Mouse (Mus musculus): ENCODE measurements at regions not wholly inside any gene's neighbourhood (a gene's known extent, or its start where the extent isn't known, plus 50 kb on each side); places are given as distances from the start of the nearest gene placed in this dataset.

- no peak overlapping the region for H3K9ac ChIP-seq (ENCODE audit: low read depth, low read length)
- no peaks in the 10 kb centered on the region for H3K4me1 ChIP-seq (ENCODE audit: control insufficient read depth, insufficient read depth, low read length)
- H3K27ac ChIP-seq (replicated peaks; ENCODE audit: insufficient read depth, low read depth, low read length), result no peak overlapping the region
- 95% methylated on average over 4 of the region's 4 CpGs for WGBS
- DNase-seq (ENCODE audit: extremely low read depth, low read depth, low spot score), result no peak
- no peaks in the 10 kb centered on the region for H3K79me2 ChIP-seq (ENCODE audit: control insufficient read depth, insufficient read depth, low read length)
- H3K4me3 ChIP-seq (ENCODE audit: insufficient read depth, low read depth, low read length), result no peak overlapping the region
- H3K36me3 ChIP-seq (ENCODE audit: control insufficient read depth, insufficient read depth, low read length), result no peaks in the 10 kb centered on the region
- no peaks in the 10 kb centered on the region for H3K27me3 ChIP-seq (ENCODE audit: control insufficient read depth, insufficient read depth, low read length)
- no peak for TF ChIP-seq CTCF (IDR thresholded peaks at IDR 0.05; ENCODE audit: low read depth, low read length)
- TF ChIP-seq POLR2A (IDR thresholded peaks at IDR 0.05; ENCODE audit: extremely low read depth, insufficient read depth, low read length), result no peak
These were observed 81.2 kb downstream of the Asb13 start for GRCm38 (mm10) chr13:3715019-3715418.

DNA sequence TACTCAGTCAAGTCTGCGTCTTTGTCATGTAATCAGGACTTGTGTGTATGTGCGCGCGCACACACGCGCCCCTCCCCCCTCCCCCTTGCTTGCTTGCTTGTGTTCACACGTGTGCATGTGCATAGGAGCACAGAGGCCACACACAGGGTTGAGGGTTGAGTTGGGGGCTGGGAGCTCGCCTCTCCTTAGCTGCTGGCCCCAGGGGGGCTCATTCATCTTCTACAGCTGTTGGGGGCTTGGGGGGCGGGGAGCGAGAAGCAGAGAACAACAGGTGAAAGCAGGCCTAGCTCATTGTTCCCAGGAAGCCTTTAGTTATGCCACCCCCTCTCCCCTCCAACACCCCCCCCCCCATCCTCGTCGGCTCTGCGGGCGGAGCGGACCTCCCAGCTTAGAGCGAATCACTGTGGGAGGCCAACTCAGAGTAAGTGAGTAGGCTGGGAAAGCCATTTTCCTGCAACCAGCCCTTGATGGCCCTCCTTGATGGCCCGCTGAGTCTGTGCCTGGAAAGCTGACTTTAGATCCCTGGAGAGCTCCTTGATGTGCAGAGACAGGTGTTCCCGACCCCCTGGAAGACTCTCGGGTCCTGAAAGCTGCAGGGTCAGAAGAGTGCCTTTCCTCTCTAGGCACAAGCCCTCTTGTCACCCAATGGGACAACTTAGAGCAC is 78.8 kb downstream of the Asb13 start:
- H3K79me2 ChIP-seq (ENCODE audit: control insufficient read depth, insufficient read depth, low read length), result no peaks in the 10 kb centered on the region
- no peak for TF ChIP-seq POLR2A (IDR thresholded peaks at IDR 0.05; ENCODE audit: extremely low read depth, insufficient read depth, low read length)
- TF ChIP-seq CTCF (IDR thresholded peaks at IDR 0.05; ENCODE audit: low read depth, low read length), result no peak
- no peak overlapping the region for H3K9ac ChIP-seq (ENCODE audit: low read depth, low read length)
- no peaks in the 10 kb centered on the region for H3K36me3 ChIP-seq (ENCODE audit: control insufficient read depth, insufficient read depth, low read length)
- H3K27me3 ChIP-seq (ENCODE audit: control insufficient read depth, insufficient read depth, low read length), result no peaks in the 10 kb centered on the region
- H3K4me1 ChIP-seq (ENCODE audit: control insufficient read depth, insufficient read depth, low read length), result no peaks in the 10 kb centered on the region
- H3K27ac ChIP-seq (replicated peaks; ENCODE audit: insufficient read depth, low read depth, low read length), result no peak overlapping the region
- no peak overlapping the region for H3K4me3 ChIP-seq (ENCODE audit: insufficient read depth, low read depth, low read length)
- DNase-seq (ENCODE audit: extremely low read depth, low read depth, low spot score), result no peak
- WGBS, result 57% methylated on average over 19 of the region's 19 CpGs

GRCm38 (mm10) chr13:3712088-3712487 is 78.3 kb downstream of the Asb13 start:
- H3K36me3 ChIP-seq (ENCODE audit: control insufficient read depth, insufficient read depth, low read length), result no peaks in the 10 kb centered on the region
- no peak for DNase-seq (ENCODE audit: extremely low read depth, low read depth, low spot score)
- 36% methylated on average over 3 of the region's 3 CpGs for WGBS
- no peak overlapping the region for H3K27ac ChIP-seq (replicated peaks; ENCODE audit: insufficient read depth, low read depth, low read length)
- no peak overlapping the region for H3K9ac ChIP-seq (ENCODE audit: low read depth, low read length)
- no peak overlapping the region for H3K4me3 ChIP-seq (ENCODE audit: insufficient read depth, low read depth, low read length)
- no peaks in the 10 kb centered on the region for H3K27me3 ChIP-seq (ENCODE audit: control insufficient read depth, insufficient read depth, low read length)
- no peak for TF ChIP-seq CTCF (IDR thresholded peaks at IDR 0.05; ENCODE audit: low read depth, low read length)
- no peak for TF ChIP-seq POLR2A (IDR thresholded peaks at IDR 0.05; ENCODE audit: extremely low read depth, insufficient read depth, low read length)
- H3K4me1 ChIP-seq (ENCODE audit: control insufficient read depth, insufficient read depth, low read length), result no peaks in the 10 kb centered on the region
- H3K79me2 ChIP-seq (ENCODE audit: control insufficient read depth, insufficient read depth, low read length), result no peaks in the 10 kb centered on the region

GRCm38 (mm10) chr13:3709982-3710618 is 76.3 kb downstream of the Asb13 start:
- H3K4me1 ChIP-seq (ENCODE audit: control insufficient read depth, insufficient read depth, low read length), result no peaks in the 10 kb centered on the region
- DNase-seq (ENCODE audit: extremely low read depth, low read depth, low spot score), result peak; percentile 6
- H3K79me2 ChIP-seq (ENCODE audit: control insufficient read depth, insufficient read depth, low read length), result no peaks in the 10 kb centered on the region
- no peak overlapping the region for H3K27ac ChIP-seq (replicated peaks; ENCODE audit: insufficient read depth, low read depth, low read length)
- no peaks in the 10 kb centered on the region for H3K36me3 ChIP-seq (ENCODE audit: control insufficient read depth, insufficient read depth, low read length)
- H3K9ac ChIP-seq (ENCODE audit: low read depth, low read length), result no peak overlapping the region
- WGBS, result 69% methylated on average over 7 of the region's 7 CpGs
- TF ChIP-seq POLR2A (IDR thresholded peaks at IDR 0.05; ENCODE audit: extremely low read depth, insufficient read depth, low read length) (no peak), CTCF (IDR thresholded peaks at IDR 0.05; ENCODE audit: low read depth, low read length) (no peak)
- H3K4me3 ChIP-seq (ENCODE audit: insufficient read depth, low read depth, low read length), result no peak overlapping the region
- H3K27me3 ChIP-seq (ENCODE audit: control insufficient read depth, insufficient read depth, low read length), result no peaks in the 10 kb centered on the region

- 80% methylated on average over 14 of the region's 14 CpGs for WGBS
These were observed 75.2 kb downstream of the Asb13 start for GRCm38 (mm10) chr13:3708896-3709631.

More at GRCm38 (mm10) chr13:3708896-3709631, 75.2 kb downstream of the Asb13 start:
- H3K4me3 ChIP-seq (ENCODE audit: insufficient read depth, low read depth, low read length), result no peak overlapping the region
- no peak overlapping the region for H3K27ac ChIP-seq (replicated peaks; ENCODE audit: insufficient read depth, low read depth, low read length)
- no peaks in the 10 kb centered on the region for H3K27me3 ChIP-seq (ENCODE audit: control insufficient read depth, insufficient read depth, low read length)
- H3K4me1 ChIP-seq (ENCODE audit: control insufficient read depth, insufficient read depth, low read length), result no peaks in the 10 kb centered on the region
- H3K9ac ChIP-seq (ENCODE audit: low read depth, low read length), result no peak overlapping the region
- no peak for DNase-seq (ENCODE audit: extremely low read depth, low read depth, low spot score)
- no peaks in the 10 kb centered on the region for H3K79me2 ChIP-seq (ENCODE audit: control insufficient read depth, insufficient read depth, low read length)
- TF ChIP-seq POLR2A (IDR thresholded peaks at IDR 0.05; ENCODE audit: extremely low read depth, insufficient read depth, low read length), result no peak
- no peak for TF ChIP-seq CTCF (IDR thresholded peaks at IDR 0.05; ENCODE audit: low read depth, low read length)
- H3K36me3 ChIP-seq (ENCODE audit: control insufficient read depth, insufficient read depth, low read length), result no peaks in the 10 kb centered on the region

Measured in liver, adult 2 months (tissue).